Mouse (Mus musculus) right cerebral cortex, adult 2 months (tissue): Measurements from ENCODE around the gene Trpv1.
A peak's percentile ranks its signal among the peaks of the same experiment; 100 is the strongest.

Experiments
- DNase-seq, 2 experiments: peaks; one replicate each; pipeline ENCODE4 v3.0.0; 2021 to 2022; ENCODE audit warnings: low spot score in 2 of 2

Trpv1 gene

GRCm38 (mm10) chr11:73235990-73236701, 2.1 kb downstream of the Trpv1 start:
- DNase-seq, result no peak

GRCm38 (mm10) chr11:73236731-73237130, 2.6 kb downstream of the Trpv1 start:
- DNase-seq, result no peak

- DNase-seq, result no peak
Observed at GRCm38 (mm10) chr11:73242199-73242598, 8.1 kb downstream of the Trpv1 start.

- no peak for DNase-seq
Observed at GRCm38 (mm10) chr11:73242777-73243176, 8.7 kb downstream of the Trpv1 start.

- DNase-seq, result no peak
Observed at GRCm38 (mm10) chr11:73257362-73257945, 23.4 kb downstream of the Trpv1 start.

- DNase-seq, result no peak
Observed at GRCm38 (mm10) chr11:73258664-73259063, 24.6 kb downstream of the Trpv1 start.

GRCm38 (mm10) chr11:73260457-73260856, 26.4 kb downstream of the Trpv1 start:
- no peak for DNase-seq

- no peak for DNase-seq
Observed at GRCm38 (mm10) chr11:73261385-73261784, 27.3 kb downstream of the Trpv1 start.

GRCm38 (mm10) chr11:73267267-73267666, 33.2 kb downstream of the Trpv1 start, which contains the start of gene Trpv3:
Trpv3 (plus strand) TSS chr11:73267388.
- no peak for DNase-seq

GRCm38 (mm10) chr11:73274821-73275220, 40.7 kb downstream of the Trpv1 start:
- no peak for DNase-seq

GRCm38 (mm10) chr11:73280710-73281109, 46.6 kb downstream of the Trpv1 start:
- no peak for DNase-seq

GRCm38 (mm10) chr11:73281528-73282027, 47.5 kb downstream of the Trpv1 start:
- DNase-seq, result peak; percentile 76 to 83

- DNase-seq, result peak in 1 of 2 experiments; percentile 9
Observed at GRCm38 (mm10) chr11:73283369-73283768, 49.3 kb downstream of the Trpv1 start.

GRCm38 (mm10) chr11:73283926-73284325, 49.8 kb downstream of the Trpv1 start:
- no peak for DNase-seq

- DNase-seq, result no peak
Observed at GRCm38 (mm10) chr11:73284351-73284750, 50.3 kb downstream of the Trpv1 start.

- no peak for DNase-seq
Observed at GRCm38 (mm10) chr11:73289621-73290020, 55.5 kb downstream of the Trpv1 start.

- no peak for DNase-seq
Observed at GRCm38 (mm10) chr11:73303123-73303522, 69.0 kb downstream of the Trpv1 start.
